In the genomic region with DNA sequence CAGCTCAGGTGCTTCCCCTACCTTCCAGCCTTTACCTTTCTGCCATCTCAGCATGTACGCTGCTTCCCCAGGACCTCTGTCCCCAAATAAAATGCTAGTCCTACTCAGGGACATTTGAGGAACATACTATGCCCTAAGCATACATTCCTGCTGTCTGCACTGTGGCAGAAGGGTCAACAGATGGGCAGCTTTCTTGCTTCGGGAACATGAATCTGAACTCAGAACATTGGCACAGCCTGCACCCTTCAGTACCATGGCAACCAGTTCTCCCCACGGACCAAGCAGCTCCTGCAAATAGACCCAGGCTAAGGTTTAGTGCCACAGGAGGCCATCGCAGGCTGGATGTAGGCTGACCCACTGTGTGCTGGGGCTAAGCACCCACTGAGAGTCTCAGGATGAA, we compare ENCODE assay signal across 8 mouse cellular contexts. TPM values are rescaled to one million over a fixed set of nuclear protein-coding genes. Genes with fewer than 3 reads are reported as not detected.
A peak's percentile ranks its signal among the peaks of the same experiment; 100 is the strongest.
DNase-seq lines count a peak whose midpoint lies in the region; ATAC-seq lines count a peak whose summit lies in the region.

No protein-coding gene starts in this region.

- no peaks in the 10 kb centered on the region for H3K27me3 ChIP-seq in forebrain, embryonic 13.5 days
- no peaks in the 10 kb centered on the region for H3K27me3 ChIP-seq in neural tube, embryonic 13.5 days
- H3K27me3 ChIP-seq in heart, embryonic 10.5 days (ENCODE audit: insufficient read depth, poor library complexity, severe bottlenecking): peaks cover 17% of the 10 kb centered on the region

- ATAC-seq in forebrain, embryonic 13.5 days: no peak
- ATAC-seq in neural tube, embryonic 13.5 days (ENCODE audit: low read depth): no peak

- DNase-seq in layer of hippocampus, adult 11-12 months (ENCODE audit: low spot score): peak; percentile 53
- DNase-seq in layer of hippocampus, postnatal 14 days (ENCODE audit: low spot score in 2 of 2): no peak
- peak; percentile 29 for DNase-seq in induced T-regulatory cell, adult 2 months (ENCODE audit: low read depth)
- DNase-seq in cerebellum, postnatal 36 days: no peak
- no peak for DNase-seq in heart, embryonic 10.5 days (ENCODE audit: low spot score)
- DNase-seq in urinary bladder, adult 18-20 months (ENCODE audit: low spot score in 2 of 2): no peak

- H3K4me3 ChIP-seq in forebrain, embryonic 13.5 days: peak overlapping the region; percentile 6; the same call in 1 of the 2 replicates
- H3K4me3 ChIP-seq in neural tube, embryonic 13.5 days: no peak overlapping the region
- H3K4me3 ChIP-seq in heart, embryonic 10.5 days: no peak overlapping the region

- H3K9me3 ChIP-seq in forebrain, embryonic 13.5 days (replicated peaks): no peaks in the 10 kb centered on the region
- H3K9me3 ChIP-seq in neural tube, embryonic 13.5 days: no peaks in the 10 kb centered on the region
- no peaks in the 10 kb centered on the region for H3K9me3 ChIP-seq in heart, embryonic 10.5 days

- H3K4me1 ChIP-seq in forebrain, embryonic 13.5 days: peaks cover 77% of the 10 kb centered on the region
- H3K4me1 ChIP-seq in neural tube, embryonic 13.5 days (replicated peaks): peaks cover 85% of the 10 kb centered on the region
- peaks cover 61% of the 10 kb centered on the region for H3K4me1 ChIP-seq in heart, embryonic 10.5 days

- WGBS in forebrain, embryonic 13.5 days: 78% methylated on average over 4 of the region's 4 CpGs
- 61% methylated on average over 4 of the region's 4 CpGs for WGBS in neural tube, embryonic 13.5 days
- WGBS in heart, embryonic 10.5 days: 81% methylated on average over 4 of the region's 4 CpGs

- no peak overlapping the region for H3K27ac ChIP-seq in forebrain, embryonic 13.5 days
- H3K27ac ChIP-seq in neural tube, embryonic 13.5 days (replicated peaks): no peak overlapping the region
- H3K27ac ChIP-seq in heart, embryonic 10.5 days: no peak overlapping the region

- peaks cover 10% of the 10 kb centered on the region; the same call in 1 of the 2 replicates for H3K36me3 ChIP-seq in forebrain, embryonic 13.5 days (ENCODE audit: poor library complexity, severe bottlenecking)
- peaks cover 4% of the 10 kb centered on the region; the same call in 1 of the 2 replicates for H3K36me3 ChIP-seq in neural tube, embryonic 13.5 days
- 0 out of 2 replicates have a peak, but pooled peaks cover 3% of the 10 kb centered on the region for H3K36me3 ChIP-seq in heart, embryonic 10.5 days

- H3K4me2 ChIP-seq in forebrain, embryonic 13.5 days: peak overlapping the region; percentile 84
- H3K4me2 ChIP-seq in neural tube, embryonic 13.5 days: peak overlapping the region; percentile 89

- 0 out of 2 replicates have a peak overlapping the region, but pooled peaks have one; percentile 30 for H3K9ac ChIP-seq in forebrain, embryonic 13.5 days
- peak overlapping the region; percentile 9; the same call in 1 of the 2 replicates for H3K9ac ChIP-seq in neural tube, embryonic 13.5 days

RNA-seq across cellular contexts. Expression of gene Cotl1, which starts 3.5 kb away (rescaled TPM):
- total RNA-seq in layer of hippocampus, postnatal 14 days (2021): 100 to 1,000 TPM; 103 to 114 TPM
- 92.3 and 99.6 TPM in 2 replicates for polyA plus RNA-seq in forebrain, embryonic 13.5 days (2015; fragmentation: Nextera tagmentation; extraction: Ambion mirVana)
- polyA plus RNA-seq in neural tube, embryonic 13.5 days (2015; fragmentation: Nextera tagmentation; extraction: Ambion mirVana): 121 and 123 TPM in 2 replicates
- polyA plus RNA-seq in heart, embryonic 10.5 days (2016; fragmentation: Nextera tagmentation; extraction: Ambion mirVana): 55.7 and 62.0 TPM in 2 replicates

RNA-seq across cellular contexts. Expression of gene Klhl36, which starts 25.2 kb away (rescaled TPM):
- total RNA-seq in layer of hippocampus, postnatal 14 days (2021): 1 to 10 TPM; 8.2 to 8.4 TPM
- 10.8 and 12.6 TPM in 2 replicates for polyA plus RNA-seq in forebrain, embryonic 13.5 days (2015; fragmentation: Nextera tagmentation; extraction: Ambion mirVana)
- 12.3 and 12.4 TPM in 2 replicates for polyA plus RNA-seq in neural tube, embryonic 13.5 days (2015; fragmentation: Nextera tagmentation; extraction: Ambion mirVana)
- polyA plus RNA-seq in heart, embryonic 10.5 days (2016; fragmentation: Nextera tagmentation; extraction: Ambion mirVana): 9.6 and 10.1 TPM in 2 replicates

RNA-seq across cellular contexts. Expression of gene Tldc1, which starts 58.6 kb away (rescaled TPM):
- 10 to 100 TPM; 16.2 to 19.5 TPM for total RNA-seq in layer of hippocampus, postnatal 14 days (2021)
- polyA plus RNA-seq in forebrain, embryonic 13.5 days (2015; fragmentation: Nextera tagmentation; extraction: Ambion mirVana): 11.6 and 14.4 TPM in 2 replicates
- polyA plus RNA-seq in neural tube, embryonic 13.5 days (2015; fragmentation: Nextera tagmentation; extraction: Ambion mirVana): 9.8 and 14.6 TPM in 2 replicates
- 14.5 and 19.8 TPM in 2 replicates for polyA plus RNA-seq in heart, embryonic 10.5 days (2016; fragmentation: Nextera tagmentation; extraction: Ambion mirVana)

Comparison
In these comparisons a context has a peak if more than half of its experiments do, and no peak if none do; other contexts are left out.
1. DNase-seq: peak in layer of hippocampus, adult 11-12 months (single experiment) and induced T-regulatory cell, adult 2 months (single experiment); none in layer of hippocampus, postnatal 14 days (0 of 2), cerebellum, postnatal 36 days (0 of 2), heart, embryonic 10.5 days (single experiment) and urinary bladder, adult 18-20 months (0 of 2).